Mouse (Mus musculus) natural killer cell, adult 2 months (primary cell): ENCODE measurements around the gene Vmn1r84.

ENCODE experiments used
- DNase-seq, 2 experiments: peaks; one replicate each; pipeline ENCODE4 v3.0.0; 2022; ENCODE audit warnings: low spot score in 2 of 2

The Vmn1r84 gene

DNA sequence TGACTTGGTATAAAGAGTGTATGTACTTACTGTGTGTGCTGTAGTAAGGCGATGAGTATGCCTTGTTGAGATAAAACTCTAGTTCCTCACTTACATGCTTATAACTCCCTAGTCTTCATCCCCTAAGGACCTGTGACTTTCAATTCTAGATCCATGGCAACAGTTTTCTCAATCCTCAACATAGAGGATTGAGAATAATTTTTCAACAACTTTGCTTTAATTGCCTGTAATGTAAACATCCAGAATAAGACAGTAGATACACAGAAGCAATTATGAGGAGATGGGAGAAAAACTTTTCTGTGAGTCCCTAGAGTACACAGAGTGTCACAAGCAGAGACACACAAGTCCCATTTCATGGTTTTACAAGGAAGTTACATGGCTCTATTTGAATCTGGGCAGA, at the start of gene Vmn1r84:
Gene Vmn1r84 (minus strand): TSS at position 101 of the 400 bp plus-strand sequence.
- no peak for DNase-seq

DNA sequence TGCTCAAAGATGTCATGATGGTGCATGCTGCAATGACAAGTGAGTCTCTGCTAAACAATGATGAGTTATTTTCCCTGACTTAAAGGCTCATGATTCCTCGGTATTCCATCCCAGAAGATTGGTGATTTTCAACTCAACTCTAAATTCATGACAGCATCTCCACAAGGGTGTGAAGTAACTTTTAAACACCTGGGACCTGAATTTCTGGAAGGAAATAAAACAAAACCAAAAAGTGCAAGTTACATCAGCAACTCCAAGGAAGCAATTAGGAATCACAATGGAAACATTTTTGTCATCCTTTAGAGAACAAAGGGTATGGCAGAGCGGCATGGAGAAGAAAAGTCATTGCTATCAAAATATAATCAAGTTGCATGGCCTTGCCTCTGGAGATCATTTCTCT, 39.7 kb downstream of the Vmn1r84 start, which contains the start of gene Vmn1r83:
Gene Vmn1r83 (minus strand): TSS at position 101 of the 400 bp plus-strand sequence.
- DNase-seq = no peak
